Mouse (Mus musculus): ENCODE results near the gene Scamp2. TPM values are rescaled to one million over a fixed set of nuclear protein-coding genes. Genes with fewer than 3 reads are reported as not detected.

The Scamp2 gene
- polyA plus RNA-seq, 1 experiment from 2014 or later: 53.5 TPM

DNA sequence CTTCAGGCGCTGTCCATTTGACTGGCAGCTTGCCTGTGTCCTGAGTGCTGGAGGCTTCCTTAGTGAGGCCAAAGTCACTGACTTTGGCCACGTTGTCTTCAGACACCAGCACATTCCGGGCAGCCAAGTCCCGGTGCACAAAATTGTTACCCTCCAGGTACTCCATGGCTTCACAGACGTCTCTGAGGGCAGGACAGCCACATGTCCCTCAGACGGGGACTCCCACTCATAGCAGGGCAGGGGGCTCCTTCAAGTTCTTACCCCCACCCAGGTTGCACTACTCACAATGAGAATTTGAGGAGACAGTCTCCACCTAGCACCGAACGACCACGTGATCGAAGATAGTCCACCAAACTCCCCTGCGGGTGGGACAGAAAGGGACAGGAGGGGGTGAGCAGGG is 67.1 kb downstream of the Scamp2 start:
- Histone ChIP-seq H3K27me3 (ENCODE audit: insufficient read depth, poor library complexity, severe bottlenecking) (no peaks in the 10 kb centered on the region), H3K4me3 (no peak overlapping the region), H3K36me3 (peaks cover 77% of the 10 kb centered on the region), H3K27ac (no peak overlapping the region), H3K4me1 (0 out of 2 replicates have a peak, but pooled peaks cover 4% of the 10 kb centered on the region), H3K9me3 (no peaks in the 10 kb centered on the region)
- WGBS: 92% methylated on average over 11 of the region's 11 CpGs
- DNase-seq (ENCODE audit: low spot score): no peak

DNA sequence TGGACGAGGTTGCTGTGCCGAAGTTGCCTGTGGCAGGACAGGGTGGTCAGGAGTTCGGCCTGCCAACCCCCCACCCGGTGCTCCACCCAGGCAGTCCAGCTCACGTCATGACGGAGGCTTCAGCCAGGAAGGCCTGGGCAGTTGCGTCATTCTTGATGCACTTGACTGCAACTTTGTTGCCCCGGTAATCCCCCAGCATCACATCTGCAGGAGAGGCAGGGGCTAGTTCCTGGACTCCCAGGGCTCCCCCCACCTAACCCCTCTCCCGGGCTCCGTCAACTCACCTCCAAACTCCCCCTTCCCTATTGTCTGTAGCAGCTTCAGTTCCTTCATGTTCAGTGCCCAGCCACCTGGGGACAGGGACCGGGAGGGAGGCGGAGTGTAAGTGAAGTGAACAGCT is 68.0 kb downstream of the Scamp2 start:
- Histone ChIP-seq H3K9me3 (no peaks in the 10 kb centered on the region), H3K27me3 (ENCODE audit: insufficient read depth, poor library complexity, severe bottlenecking) (no peaks in the 10 kb centered on the region), H3K36me3 (peaks cover 83% of the 10 kb centered on the region), H3K4me1 (peaks cover 11% of the 10 kb centered on the region), H3K4me3 (no peak overlapping the region), H3K27ac (no peak overlapping the region)
- DNase-seq (ENCODE audit: low spot score): no peak
- 90% methylated on average over 12 of the region's 12 CpGs for WGBS

DNA sequence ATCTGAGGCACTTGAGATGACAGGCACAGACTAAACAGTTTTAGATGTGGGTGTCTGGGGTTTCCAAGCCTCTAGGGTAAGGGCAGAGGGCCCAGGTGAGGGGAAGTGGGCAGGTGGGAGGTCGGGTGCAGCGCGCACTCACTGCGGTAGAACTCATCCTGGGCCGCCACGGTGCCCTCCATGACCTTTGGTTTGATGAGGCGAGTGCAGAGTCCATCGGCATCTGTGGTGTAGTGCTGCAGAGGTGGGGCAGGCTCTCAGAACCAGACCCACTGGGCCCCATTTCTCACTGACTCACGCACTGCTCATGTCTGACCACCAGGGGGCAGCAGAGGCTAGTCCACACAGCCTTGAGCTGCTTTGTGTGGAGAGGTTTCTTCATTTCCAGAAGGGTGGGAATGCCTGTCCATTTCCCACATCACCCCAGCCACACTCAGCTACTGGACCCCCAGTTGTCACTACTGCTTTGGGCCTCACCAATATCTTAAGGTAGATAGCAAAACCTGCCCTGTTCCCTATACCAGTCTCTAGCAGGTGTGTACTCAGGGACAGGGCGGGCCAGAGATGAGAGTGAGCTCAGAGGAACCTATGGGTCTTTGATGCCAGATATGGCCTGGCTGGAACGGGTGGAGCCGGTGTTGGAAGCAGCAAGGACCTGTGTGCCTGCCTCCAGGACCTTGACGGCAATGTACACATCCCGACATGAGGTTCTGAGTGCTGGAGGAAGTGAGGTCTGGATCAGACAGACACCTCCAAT is 68.6 kb downstream of the Scamp2 start:
- no peak overlapping the region for H3K27ac ChIP-seq
- 67% methylated on average over 14 of the region's 14 CpGs for WGBS
- H3K36me3 ChIP-seq: peaks cover 81% of the 10 kb centered on the region
- H3K27me3 ChIP-seq (ENCODE audit: insufficient read depth, poor library complexity, severe bottlenecking): no peaks in the 10 kb centered on the region
- no peak overlapping the region for H3K4me3 ChIP-seq
- peaks cover 16% of the 10 kb centered on the region for H3K4me1 ChIP-seq
- H3K9me3 ChIP-seq: no peaks in the 10 kb centered on the region
- peak; percentile 87 for DNase-seq (ENCODE audit: low spot score)

DNA sequence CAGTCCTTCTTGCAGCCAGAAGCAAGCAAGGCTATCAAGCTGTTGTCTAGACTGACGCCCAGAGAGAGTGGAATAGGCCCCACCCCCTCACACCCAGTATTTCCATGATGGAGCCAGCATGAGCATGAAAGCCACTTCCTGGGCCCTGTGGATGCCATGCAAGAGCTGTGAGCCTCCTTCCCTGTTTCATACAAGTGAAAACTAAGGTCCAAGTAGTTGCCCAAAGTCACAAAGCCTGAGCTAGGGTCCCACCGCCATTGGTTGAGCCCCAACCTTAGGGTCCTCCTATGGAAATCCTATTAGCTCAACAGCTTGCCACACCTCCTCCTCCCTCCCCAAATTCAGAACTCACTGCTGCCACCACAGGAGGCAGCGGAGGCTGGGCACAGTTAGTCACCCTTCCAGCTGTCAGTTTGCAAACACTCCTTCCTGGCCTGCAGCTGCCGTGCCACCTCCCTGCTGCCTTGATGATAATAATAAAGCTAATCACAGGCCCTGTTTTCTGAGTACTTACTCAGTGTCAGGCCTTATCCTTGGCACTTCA is 72.8 kb downstream of the Scamp2 start:
- Histone ChIP-seq H3K9me3 (no peaks in the 10 kb centered on the region), H3K4me1 (peaks cover 42% of the 10 kb centered on the region), H3K4me3 (no peak overlapping the region), H3K27me3 (ENCODE audit: insufficient read depth, poor library complexity, severe bottlenecking) (no peaks in the 10 kb centered on the region), H3K36me3 (peaks cover 38% of the 10 kb centered on the region), H3K27ac (no peak overlapping the region)
- DNase-seq (ENCODE audit: low spot score): no peak
- WGBS: 37% methylated on average over 4 of the region's 4 CpGs

DNA sequence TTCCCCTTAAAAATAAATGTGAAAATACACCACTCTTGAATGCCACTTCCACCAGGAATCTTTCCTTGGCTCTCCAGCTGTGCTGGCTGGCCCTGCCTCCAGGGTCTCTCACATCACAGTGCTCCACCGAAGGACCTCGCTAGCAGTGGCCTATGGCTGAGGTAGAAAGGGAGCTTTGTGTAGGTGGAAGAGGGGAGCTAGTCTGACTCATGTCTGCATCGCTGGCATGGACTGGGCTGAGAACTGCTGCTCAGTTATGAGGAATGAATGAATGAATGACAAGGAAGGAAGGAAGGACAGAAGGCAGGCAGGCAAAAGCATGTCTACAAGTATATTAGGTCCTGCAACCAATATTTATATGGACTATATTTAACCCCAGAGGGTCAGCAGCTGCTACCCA is 76.5 kb downstream of the Scamp2 start:
- DNase-seq (ENCODE audit: low spot score): no peak
- WGBS: 43% methylated on average over 3 of the region's 3 CpGs
- Histone ChIP-seq H3K36me3 (peaks cover 14% of the 10 kb centered on the region; the same call in 1 of the 2 replicates), H3K27ac (peak overlapping the region; percentile 76), H3K4me1 (peaks cover 75% of the 10 kb centered on the region), H3K9me3 (no peaks in the 10 kb centered on the region), H3K27me3 (ENCODE audit: insufficient read depth, poor library complexity, severe bottlenecking) (no peaks in the 10 kb centered on the region), H3K4me3 (0 out of 2 replicates have a peak overlapping the region, but pooled peaks have one; percentile 32)

DNA sequence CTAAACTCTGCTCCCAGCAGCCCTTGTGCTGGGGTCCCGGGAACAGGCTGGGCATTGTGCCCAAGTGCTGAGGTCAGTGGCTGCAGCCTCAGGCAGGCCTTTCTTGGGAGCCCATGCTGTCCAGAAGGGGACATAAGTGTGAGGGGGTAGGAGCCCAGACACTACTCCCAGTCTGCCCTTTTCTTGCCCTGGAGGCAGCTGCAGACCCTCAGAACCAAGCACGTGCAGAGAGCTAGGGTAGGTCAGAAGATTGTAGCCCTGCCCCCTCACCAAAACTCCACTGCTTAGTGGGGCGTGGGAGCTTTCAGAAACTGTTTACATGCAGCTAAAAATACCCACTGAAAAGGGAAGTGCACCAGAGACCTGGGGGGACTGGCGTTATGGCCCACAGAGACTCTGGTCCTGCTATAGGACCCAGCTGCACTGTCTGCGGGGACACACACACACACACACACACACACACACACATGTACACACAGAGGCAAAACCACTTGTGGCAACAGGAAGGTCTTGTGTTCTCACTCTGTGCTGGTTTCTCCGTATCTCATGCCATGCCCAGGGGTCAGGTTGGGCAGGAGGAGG is 77.1 kb downstream of the Scamp2 start:
- peaks cover 16% of the 10 kb centered on the region; the same call in 1 of the 2 replicates for H3K36me3 ChIP-seq
- peak overlapping the region; percentile 32; the same call in 1 of the 2 replicates for H3K4me3 ChIP-seq
- peaks cover 78% of the 10 kb centered on the region for H3K4me1 ChIP-seq
- H3K27ac ChIP-seq: peak overlapping the region; percentile 76
- DNase-seq (ENCODE audit: low spot score): no peak
- WGBS: 30% methylated on average over 6 of the region's 6 CpGs
- no peaks in the 10 kb centered on the region for H3K9me3 ChIP-seq
- H3K27me3 ChIP-seq (ENCODE audit: insufficient read depth, poor library complexity, severe bottlenecking): no peaks in the 10 kb centered on the region

Other genes with a start within 250 kb of the Scamp2 start
- 21.3 and 21.5 TPM in 2 replicates for gene Ppcdc, start 120.8 kb upstream of the Scamp2 start, polyA plus RNA-seq (2016; fragmentation: Nextera tagmentation; extraction: Ambion mirVana)
- gene Scamp5, start 92.9 kb upstream of the Scamp2 start, polyA plus RNA-seq (2016; fragmentation: Nextera tagmentation; extraction: Ambion mirVana): 11.3 and 11.4 TPM in 2 replicates
- 15.0 and 16.5 TPM in 2 replicates for gene Rpp25, start 56.9 kb upstream of the Scamp2 start, polyA plus RNA-seq (2016; fragmentation: Nextera tagmentation; extraction: Ambion mirVana)
- gene Cox5a, start 39.7 kb upstream of the Scamp2 start, polyA plus RNA-seq (2016; fragmentation: Nextera tagmentation; extraction: Ambion mirVana): 911 and 1,292 TPM in 2 replicates
- gene Fam219b, start 23.4 kb upstream of the Scamp2 start, polyA plus RNA-seq (2016; fragmentation: Nextera tagmentation; extraction: Ambion mirVana): 14.2 and 14.9 TPM in 2 replicates
- gene Mpi, start 8.2 kb upstream of the Scamp2 start, polyA plus RNA-seq (2016; fragmentation: Nextera tagmentation; extraction: Ambion mirVana): 80.6 and 102 TPM in 2 replicates
- gene Ulk3, start 28.5 kb downstream of the Scamp2 start, polyA plus RNA-seq (2016; fragmentation: Nextera tagmentation; extraction: Ambion mirVana): 17.4 and 21.8 TPM in 2 replicates
- 0.15 TPM in 1 of 2 replicates, not detected in the other for gene Cplx3, start 45.3 kb downstream of the Scamp2 start, polyA plus RNA-seq (2016; fragmentation: Nextera tagmentation; extraction: Ambion mirVana)
- not detected in 2 replicates for gene Lman1l, start 59.8 kb downstream of the Scamp2 start, polyA plus RNA-seq (2016; fragmentation: Nextera tagmentation; extraction: Ambion mirVana)
- 17.2 and 26.0 TPM in 2 replicates for gene Csk, start 92.7 kb downstream of the Scamp2 start, polyA plus RNA-seq (2016; fragmentation: Nextera tagmentation; extraction: Ambion mirVana)
- gene Cyp1a2, start 122.8 kb downstream of the Scamp2 start, polyA plus RNA-seq (2016; fragmentation: Nextera tagmentation; extraction: Ambion mirVana): not detected in 2 replicates
- 0.05 TPM in 1 of 2 replicates, not detected in the other for gene Cyp1a1, start 127.0 kb downstream of the Scamp2 start, polyA plus RNA-seq (2016; fragmentation: Nextera tagmentation; extraction: Ambion mirVana)
- 24.7 and 28.5 TPM in 2 replicates for gene Edc3, start 147.6 kb downstream of the Scamp2 start, polyA plus RNA-seq (2016; fragmentation: Nextera tagmentation; extraction: Ambion mirVana)
- 70.6 and 79.7 TPM in 2 replicates for gene Clk3, start 204.9 kb downstream of the Scamp2 start, polyA plus RNA-seq (2016; fragmentation: Nextera tagmentation; extraction: Ambion mirVana)

Data from heart, embryonic 10.5 days (tissue).